Mouse (Mus musculus) lung, embryonic 16.5 days (tissue): ENCODE results near the gene Zfp976. TPM values are rescaled to one million over a fixed set of nuclear protein-coding genes. Genes with fewer than 3 reads are reported as not detected.
"Not testable (repeated sequence)": the region's sequence is repeated elsewhere in the genome, so short reads cannot be mapped to it uniquely, and the experiment has no call there.

Experiments
- ATAC-seq: fragments of 200-750 bp; cut with Nextera tagmentation; 2 replicates; pipeline ENCODE4 v1.8.0; 2017; ENCODE audit warnings: low read depth, mild to moderate bottlenecking, moderate library complexity
- H3K27ac ChIP-seq: fragments of 300-500 bp; sonication (generic); 2 replicates; pipeline ENCODE4 v1.5.1; 2014; ENCODE audit warnings: mild to moderate bottlenecking, control low read depth, low read length
- H3K27me3 ChIP-seq: fragments of 300-500 bp; sonication (generic); 2 replicates; pipeline ENCODE4 v1.6.1; 2014; ENCODE audit warnings: low read depth, low read length, mixed read lengths; ENCODE audit not compliant: control insufficient read depth, insufficient read depth
- H3K36me3 ChIP-seq: fragments of 300-500 bp; sonication (generic); 2 replicates; pipeline ENCODE4 v1.6.1; 2014; ENCODE audit warnings: low read length; ENCODE audit not compliant: control insufficient read depth, insufficient read depth
- H3K4me1 ChIP-seq: fragments of 300-500 bp; sonication (generic); replicated peaks from 2 replicates; pipeline ENCODE4 v1.6.1; 2014; ENCODE audit warnings: low read length, mixed read lengths; ENCODE audit not compliant: control insufficient read depth, insufficient read depth
- H3K4me2 ChIP-seq: fragments of 300-500 bp; sonication (generic); 2 replicates; pipeline ENCODE4 v1.6.1; 2014; ENCODE audit warnings: low read depth, low read length, control low read depth
- H3K4me3 ChIP-seq: fragments of 300-500 bp; sonication (generic); 2 replicates; pipeline ENCODE4 v1.5.1; 2014; ENCODE audit warnings: mild to moderate bottlenecking, low read length, control low read depth
- H3K9ac ChIP-seq: fragments of 300-500 bp; sonication (generic); 2 replicates; pipeline ENCODE4 v1.6.1; 2014; ENCODE audit warnings: low read length, control low read depth
- H3K9me3 ChIP-seq: fragments of 300-500 bp; sonication (generic); 2 replicates; pipeline ENCODE4 v1.6.1; 2016; ENCODE audit warnings: low read length; ENCODE audit not compliant: control insufficient read depth
- WGBS: fragments of 180-500 bp; shearing (Covaris S2); extraction: QIAGEN DNeasy Blood & Tissue Kit; methylation state at CpG from one replicate; pipeline ENCODE4 v1.1.7; 2014; 5-methylcytosine and 5-hydroxymethylcytosine counted together
- polyA plus RNA-seq: library from polyadenylated mRNA; unstranded; fragments of >200 nt; fragmentation: Nextera tagmentation; extraction: Ambion mirVana; gene quantifications from 2 replicates; pipeline ENCODE4 v1.2.1, GENCODE M21; 2015

The Zfp976 gene
- polyA plus RNA-seq = 4.3 and 4.9 TPM in 2 replicates

GRCm38 (mm10) chr7:42642152-42643115 is at the start of gene Zfp976:
Gene Zfp976, minus strand, starts transcription at chr7:42642588.
- not testable (repeated sequence) for H3K27me3 ChIP-seq, H3K9me3 ChIP-seq, H3K4me1 ChIP-seq, H3K36me3 ChIP-seq
- Histone ChIP-seq H3K9ac (peak within 1 kb of the TSS; percentile 68), H3K4me2 (peak within 1 kb of the TSS; percentile 59), H3K27ac (peak within 1 kb of the TSS; percentile 15; the same call in 1 of the 2 replicates), H3K4me3 (peak within 1 kb of the TSS; percentile 57)
- ATAC-seq = peak; percentile 99
- 1% methylated on average over 25 of the region's 25 CpGs for WGBS

GRCm38 (mm10) chr7:42680081-42680480 is 37.7 kb upstream of the Zfp976 start:
- not testable (repeated sequence) for H3K4me1 ChIP-seq, H3K4me3 ChIP-seq, H3K27me3 ChIP-seq, H3K36me3 ChIP-seq, H3K9ac ChIP-seq, H3K9me3 ChIP-seq, H3K27ac ChIP-seq, ATAC-seq, H3K4me2 ChIP-seq
- 95% methylated on average over 6 of the region's 6 CpGs for WGBS

- not testable (repeated sequence) for H3K36me3 ChIP-seq, H3K27ac ChIP-seq, H3K4me2 ChIP-seq, ATAC-seq, H3K9me3 ChIP-seq, H3K4me1 ChIP-seq, H3K27me3 ChIP-seq, H3K9ac ChIP-seq, H3K4me3 ChIP-seq
Measured at GRCm38 (mm10) chr7:42679646-42680045, 37.3 kb upstream of the Zfp976 start.

- not testable (repeated sequence) for H3K9me3 ChIP-seq, H3K27ac ChIP-seq, H3K27me3 ChIP-seq, ATAC-seq, H3K9ac ChIP-seq, H3K4me3 ChIP-seq, H3K4me1 ChIP-seq, H3K4me2 ChIP-seq
- 73% methylated on average over 4 of the region's 5 CpGs for WGBS
- peaks cover 12% of the 10 kb centered on the region for H3K36me3 ChIP-seq
Measured at GRCm38 (mm10) chr7:42660140-42660539, 17.8 kb upstream of the Zfp976 start.

- not testable (repeated sequence) for H3K27ac ChIP-seq, H3K27me3 ChIP-seq, H3K9ac ChIP-seq, H3K4me2 ChIP-seq, H3K36me3 ChIP-seq, H3K9me3 ChIP-seq, H3K4me1 ChIP-seq, H3K4me3 ChIP-seq, ATAC-seq
- WGBS = 61% methylated on average over 2 of the region's 2 CpGs
Measured at GRCm38 (mm10) chr7:42655211-42655610, 12.8 kb upstream of the Zfp976 start.

- peak overlapping the region; percentile 68 for H3K9ac ChIP-seq
- not testable (repeated sequence) for H3K27ac ChIP-seq, H3K27me3 ChIP-seq, H3K36me3 ChIP-seq, H3K4me1 ChIP-seq, H3K9me3 ChIP-seq
- H3K4me3 ChIP-seq = peak overlapping the region; percentile 57
- WGBS = 16% methylated on average over 3 of the region's 3 CpGs
- peak overlapping the region; percentile 59 for H3K4me2 ChIP-seq
- peak; percentile 57 for ATAC-seq
Measured at GRCm38 (mm10) chr7:42643120-42643620, 782 bp upstream of the Zfp976 start.

- H3K4me3 ChIP-seq, H3K36me3 ChIP-seq, ATAC-seq, H3K9me3 ChIP-seq, H3K27ac ChIP-seq, H3K4me2 ChIP-seq, H3K9ac ChIP-seq, H3K27me3 ChIP-seq, H3K4me1 ChIP-seq: not testable (repeated sequence)
Measured at GRCm38 (mm10) chr7:42631031-42631430, 11.4 kb downstream of the Zfp976 start.

GRCm38 (mm10) chr7:42595666-42596065 is 46.7 kb downstream of the Zfp976 start:
- not testable (repeated sequence) for H3K4me3 ChIP-seq, H3K27me3 ChIP-seq, H3K4me2 ChIP-seq, ATAC-seq, H3K4me1 ChIP-seq, H3K9ac ChIP-seq, H3K27ac ChIP-seq, H3K36me3 ChIP-seq
- H3K9me3 ChIP-seq = peaks cover 13% of the 10 kb centered on the region

GRCm38 (mm10) chr7:42592413-42592812 is 50.0 kb downstream of the Zfp976 start, which contains the start of gene Zfp977:
Gene Zfp977, minus strand, starts transcription at chr7:42592547.
- H3K36me3 ChIP-seq, H3K4me3 ChIP-seq, H3K9ac ChIP-seq, H3K27ac ChIP-seq, H3K4me2 ChIP-seq, H3K9me3 ChIP-seq, H3K27me3 ChIP-seq, H3K4me1 ChIP-seq, ATAC-seq: not testable (repeated sequence)
- WGBS = 88% methylated on average over 11 of the region's 11 CpGs
